Mouse (Mus musculus): ENCODE results near the gene Gramd1b.

DNA sequence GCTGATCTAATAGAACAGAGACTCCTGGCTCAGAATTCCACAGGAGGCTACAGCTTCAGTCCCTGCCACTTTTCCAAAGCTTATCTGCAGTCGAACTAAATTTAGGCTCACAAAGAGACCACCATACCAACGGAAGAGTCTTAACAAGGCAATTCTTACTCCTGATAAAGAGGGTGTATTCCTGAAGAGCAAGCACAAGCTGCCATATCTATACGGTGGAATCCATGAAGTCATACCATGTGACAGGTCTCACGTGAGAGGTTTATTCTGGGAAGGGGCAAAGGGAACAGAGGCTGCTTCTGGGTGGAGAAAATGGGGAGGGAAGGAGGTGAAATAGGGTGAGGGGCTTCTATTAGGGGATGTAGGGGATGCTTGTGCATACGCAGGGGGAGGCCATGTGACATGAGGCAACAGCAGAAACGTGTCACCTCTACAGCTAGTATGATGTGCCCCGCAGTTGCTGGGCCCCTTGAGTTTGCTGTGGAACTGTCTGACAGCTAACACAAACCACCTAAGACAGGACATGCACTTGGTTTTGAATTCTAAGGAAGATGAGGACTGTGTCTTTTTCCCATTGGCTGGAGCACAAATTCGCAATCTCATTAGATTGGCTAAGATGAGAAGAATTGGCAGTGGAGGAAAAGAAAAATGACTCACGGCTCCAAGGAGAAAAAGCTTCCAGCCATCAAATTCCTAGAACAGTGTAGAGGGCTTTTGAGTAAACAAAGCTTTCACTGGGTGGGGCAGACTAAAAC is 52.9 kb downstream of the Gramd1b start:
- TF ChIP-seq CTCF (IDR thresholded peaks at IDR 0.05; ENCODE audit: insufficient read depth, low read depth, low read length) = no peak
- TF ChIP-seq POLR2A (IDR thresholded peaks at IDR 0.05; ENCODE audit: insufficient read depth, low read depth, low read length) = no peak
